Mouse (Mus musculus) cortical plate, adult 2 months (tissue): ENCODE results near the gene Sgsm3.

Experiments
- CTCF ChIP-seq: fragments of 200-500 bp; IDR thresholded peaks from 2 replicates; pipeline ENCODE4 v1.5.1; 2011; ENCODE audit warnings: mild to moderate bottlenecking, control low read depth, low read length; ENCODE audit not compliant: insufficient read depth; ENCODE audit errors: extremely low read depth
- POLR2A ChIP-seq: fragments of 200-500 bp; IDR thresholded peaks from 2 replicates; pipeline ENCODE4 v1.6.1; 2011; ENCODE audit warnings: mild to moderate bottlenecking, low read length, control low read depth; ENCODE audit not compliant: insufficient read depth; ENCODE audit errors: extremely low read depth

DNA sequence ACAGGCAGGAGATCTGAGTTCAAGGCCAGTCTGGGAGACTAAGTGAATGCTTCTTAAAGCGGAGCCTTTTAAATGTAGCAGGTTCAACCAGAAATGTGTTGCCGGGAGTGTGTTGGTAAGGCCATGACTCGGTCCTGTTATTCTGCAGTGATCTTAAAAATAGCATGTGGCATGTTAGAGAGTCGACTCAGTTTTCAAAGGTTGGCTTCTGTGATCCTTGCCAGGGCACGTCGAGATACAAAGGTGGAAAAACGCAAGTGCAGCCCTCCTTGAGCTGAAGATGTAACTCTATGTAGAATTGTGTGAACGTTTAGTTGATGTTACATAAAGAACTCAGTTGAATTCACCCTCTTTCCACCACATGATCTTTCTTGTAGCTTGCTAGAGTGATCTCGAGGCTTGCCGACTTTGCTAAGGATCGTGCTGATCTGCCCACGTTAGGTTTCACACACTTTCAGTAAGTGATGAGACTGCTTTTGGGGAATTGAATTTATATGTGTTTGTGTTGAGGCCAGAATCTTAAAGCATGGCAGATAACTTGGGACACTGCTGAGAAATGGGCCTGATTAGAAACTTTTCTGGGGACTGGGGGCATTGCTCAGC lies 21.6 kb upstream of the Sgsm3 start:
- TF ChIP-seq CTCF, result no peak
- no peak for TF ChIP-seq POLR2A
